Comparison of ENCODE assay signal across 28 mouse cellular contexts in genomic region chr7:89845669-89846068, GRCm38 (mm10). TPM values are rescaled to one million over a fixed set of nuclear protein-coding genes. Genes with fewer than 3 reads are reported as not detected.
DNase-seq lines count a peak whose midpoint lies in the region; ATAC-seq and TF ChIP-seq lines count a peak whose summit lies in the region.
"Had no signal": no experiment of that assay in that cellular context is flagged by ENCODE, and none has a peak within 500 bp of the region (broad histone marks: within the 10 kb centered on the region; RNA-seq: fewer than 3 reads in every experiment).

No protein-coding gene starts in this region.

- TF ChIP-seq POLR2A in lung, adult 2 months (IDR thresholded peaks at IDR 0.05; ENCODE audit: borderline replicate concordance, extremely low read depth, low read depth, low read length): no peak
- no peak for TF ChIP-seq POLR2A in brain, embryonic 14.5 days (IDR thresholded peaks at IDR 0.05; ENCODE audit: borderline replicate concordance, extremely low read depth, insufficient read depth, insufficient read length, poor library complexity, severe bottlenecking)

- no peaks in the 10 kb centered on the region for H3K9me3 ChIP-seq in lung, postnatal 0 days (ENCODE audit: low read length)
- H3K9me3 ChIP-seq: G1E; hindbrain, embryonic 12.5 days; hindbrain, embryonic 15.5 days had no signal

- 49% methylated on average over 4 of the region's 4 CpGs for WGBS in lung, postnatal 0 days
- WGBS in lung, adult 2 months: 43% methylated on average over 4 of the region's 4 CpGs

- ATAC-seq in lung, postnatal 0 days: peak; percentile 56
- ATAC-seq in erythroid progenitor cell, adult 5-6 weeks (replicated peaks; ENCODE audit: low FRiP score, poor library complexity, severe bottlenecking): no peak
- ATAC-seq: forebrain, embryonic 14.5 days; Patski had no signal

- TF ChIP-seq EP300 in lung, postnatal 0 days (IDR thresholded peaks at IDR 0.05): no peak

- no peak overlapping the region for H3K4me2 ChIP-seq in lung, postnatal 0 days (replicated peaks; ENCODE audit: low read depth, low read length)
- H3K4me2 ChIP-seq: heart, embryonic 11.5 days; hindbrain, embryonic 12.5 days; hindbrain, embryonic 15.5 days had no signal

- H3K27ac ChIP-seq in lung, postnatal 0 days (ENCODE audit: low read length): no peak overlapping the region
- H3K27ac ChIP-seq: hindbrain, embryonic 12.5 days; hindbrain, embryonic 15.5 days had no signal

- peak; percentile 92 for DNase-seq in heart, adult 11 months
- DNase-seq in heart, adult 9 months (ENCODE audit: low spot score in 2 of 2): no peak
- DNase-seq in lung, postnatal 0 days (ENCODE audit: low spot score): no peak
- no peak for DNase-seq in lung, adult 2 months
- DNase-seq in brain, embryonic 14.5 days (ENCODE audit: low read depth): peak; percentile 12
- no peak for DNase-seq in right cerebral cortex, postnatal 4 days
- DNase-seq: adrenal gland, postnatal 10 days; adrenal gland, postnatal 36 days; B cell, adult 2 months; cerebellum, adult 11-12 months; cerebellum, adult 8-10 months; gastrocnemius, postnatal 10 days; gastrocnemius, postnatal 36 days had no signal

- H3K27me3 ChIP-seq in lung, postnatal 0 days (replicated peaks; ENCODE audit: insufficient read depth, low read length): no peaks in the 10 kb centered on the region
- H3K27me3 ChIP-seq: CH12.LX; hindbrain, embryonic 12.5 days; hindbrain, embryonic 15.5 days; Patski had no signal

- no peak overlapping the region for H3K9ac ChIP-seq in lung, postnatal 0 days (replicated peaks; ENCODE audit: low read depth)
- H3K9ac ChIP-seq: hindbrain, embryonic 12.5 days; hindbrain, embryonic 15.5 days had no signal

- no peaks in the 10 kb centered on the region for H3K36me3 ChIP-seq in lung, postnatal 0 days (ENCODE audit: insufficient read depth, low read length)
- H3K36me3 ChIP-seq: G1E; hindbrain, embryonic 12.5 days; hindbrain, embryonic 15.5 days had no signal

- no peak overlapping the region for H3K4me3 ChIP-seq in lung, postnatal 0 days (ENCODE audit: low read depth, low read length)
- H3K4me3 ChIP-seq in lung, adult 2 months (replicated peaks; ENCODE audit: extremely low read depth, low read depth, low read length): no peak overlapping the region
- H3K4me3 ChIP-seq: hindbrain, embryonic 12.5 days; hindbrain, embryonic 15.5 days had no signal

- TF ChIP-seq CTCF in lung, postnatal 0 days (IDR thresholded peaks at IDR 0.05): no peak
- TF ChIP-seq CTCF in lung, adult 2 months (IDR thresholded peaks at IDR 0.05; ENCODE audit: insufficient read depth, low read length): no peak
- TF ChIP-seq CTCF in brain, embryonic 14.5 days (IDR thresholded peaks at IDR 0.05; ENCODE audit: borderline replicate concordance, extremely low read depth, insufficient read depth, insufficient read length): no peak

- no peaks in the 10 kb centered on the region for H3K4me1 ChIP-seq in lung, postnatal 0 days (ENCODE audit: insufficient read depth, low read depth, low read length)
- no peaks in the 10 kb centered on the region; the same call in none of the 2 replicates for H3K4me1 ChIP-seq in lung, adult 2 months (ENCODE audit: control insufficient read depth, insufficient read depth, low read length)
- H3K4me1 ChIP-seq: hindbrain, embryonic 12.5 days; hindbrain, embryonic 15.5 days had no signal

RNA-seq across cellular contexts. Expression of gene Ccdc81, which starts 57.8 kb away (rescaled TPM):
- 1.2 and 1.4 TPM in 2 replicates for polyA plus RNA-seq in lung, postnatal 0 days (2015; fragmentation: Nextera tagmentation; extraction: Ambion mirVana)
- polyA plus RNA-seq in lung, adult 2 months (2012; rRNA removed): 0.76 and 0.97 TPM in 2 replicates
- 0.50 and 1.1 TPM in 2 replicates for polyA plus RNA-seq in brain, embryonic 14.5 days (2012; rRNA removed)
- not detected in 2 replicates for total RNA-seq in erythroid progenitor cell, adult 5-6 weeks (2015; ENCODE audit: low replicate concordance)
- not detected in 2 replicates for total RNA-seq in erythroid progenitor cell, adult 5-6 weeks (2017; ENCODE audit: low replicate concordance)
- total RNA-seq: CH12.LX; G1E; gastrocnemius, adult 18-20 months; gastrocnemius, postnatal 36 days; granulocyte monocyte progenitor cell, adult 5-6 weeks; heart, postnatal 25 days; hematopoietic stem cell, adult 5-6 weeks had no signal
- polyA plus RNA-seq: G1E; heart, embryonic 11.5 days; heart, embryonic 14.5 days; heart, postnatal 0 days; intestine, embryonic 14.5 days; Patski had no signal

Comparison
In these comparisons a context has a peak if more than half of its experiments do, and no peak if none do; other contexts are left out.
1. DNase-seq: peak in heart, adult 11 months (single experiment) and brain, embryonic 14.5 days (single experiment); none in heart, adult 9 months (0 of 2), lung, postnatal 0 days (single experiment), lung, adult 2 months (single experiment) and right cerebral cortex, postnatal 4 days (single experiment).